Mouse (Mus musculus): ENCODE results near the gene Lrrc1.

- TF ChIP-seq CTCF (IDR thresholded peaks at IDR 0.05; ENCODE audit: control insufficient read depth, insufficient read depth, insufficient read length): no peak
- no peak for TF ChIP-seq USF1 (IDR thresholded peaks at IDR 0.05; ENCODE audit: low read depth)
These were observed 22.2 kb downstream of the Lrrc1 start for GRCm38 (mm10) chr9:77522476-77522875.
